Mouse (Mus musculus) hindbrain, postnatal 0 days (tissue): ENCODE measurements around the gene Gramd4. TPM values are rescaled to one million over a fixed set of nuclear protein-coding genes. Genes with fewer than 3 reads are reported as not detected.

Experiments
- ATAC-seq: fragments of 200-750 bp; cut with Nextera tagmentation; 2 replicates; pipeline ENCODE4 v1.8.0; 2017; ENCODE audit warnings: mild to moderate bottlenecking, moderate TSS enrichment, moderate library complexity
- DNase-seq: peaks from one replicate; pipeline ENCODE4 v3.0.0-alpha.2; 2015; ENCODE audit warnings: low spot score
- H3K27ac ChIP-seq: fragments of 300-500 bp; sonication (generic); 2 replicates; pipeline ENCODE4 v1.5.1; 2014; ENCODE audit warnings: mild to moderate bottlenecking
- H3K27me3 ChIP-seq: fragments of 300-500 bp; sonication (generic); 2 replicates; pipeline ENCODE4 v1.6.1; 2014; ENCODE audit warnings: low read length, mixed read lengths; ENCODE audit not compliant: insufficient read depth
- H3K36me3 ChIP-seq: fragments of 300-500 bp; sonication (generic); 2 replicates; pipeline ENCODE4 v1.6.1; 2014; ENCODE audit warnings: low read length, mixed read lengths; ENCODE audit not compliant: insufficient read depth
- H3K4me1 ChIP-seq: fragments of 300-500 bp; sonication (generic); 2 replicates; pipeline ENCODE4 v1.6.1; 2014; ENCODE audit warnings: antibody characterized with exemption, low read length, mixed read lengths; ENCODE audit not compliant: insufficient read depth
- H3K4me2 ChIP-seq: fragments of 300-500 bp; sonication (generic); 2 replicates; pipeline ENCODE4 v1.6.1; 2014; ENCODE audit warnings: low read depth, mild to moderate bottlenecking, low read length, moderate library complexity, mixed read lengths
- H3K4me3 ChIP-seq: fragments of 300-500 bp; sonication (generic); 2 replicates; pipeline ENCODE4 v1.5.1; 2014; ENCODE audit warnings: low read length
- H3K9ac ChIP-seq: fragments of 300-500 bp; sonication (generic); replicated peaks from 2 replicates; pipeline ENCODE4 v1.6.1; 2014; ENCODE audit warnings: mild to moderate bottlenecking, low read length, moderate library complexity, mixed read lengths
- H3K9me3 ChIP-seq: fragments of 300-500 bp; sonication (generic); 2 replicates; pipeline ENCODE4 v1.6.1; 2016; ENCODE audit warnings: low read length, mixed read lengths
- CTCF ChIP-seq: IDR thresholded peaks from 2 replicates; pipeline ENCODE4 v1.5.1; 2016; ENCODE audit warnings: antibody characterized with exemption, control low read depth, low read depth
- WGBS: fragments of 180-500 bp; shearing (Covaris S2); extraction: QIAGEN DNeasy Blood & Tissue Kit; methylation state at CpG from one replicate; pipeline ENCODE4 v1.1.7; 2014; 5-methylcytosine and 5-hydroxymethylcytosine counted together
- polyA plus RNA-seq: library from polyadenylated mRNA; unstranded; fragments of >200 nt; fragmentation: Nextera tagmentation; extraction: Ambion mirVana; gene quantifications from 2 replicates; pipeline ENCODE4 v1.2.1, GENCODE M21; 2015
- total RNA-seq: library from RNA; depleted of rRNA; stranded (reverse); fragments of >200 nt; gene quantifications from 2 replicates; pipeline ENCODE4 v1.2.3, GENCODE M21; 2014

Gramd4 gene
- total and polyA plus RNA-seq, 2 experiments from 2014 or later, result 18.6 to 36.2 TPM

DNA sequence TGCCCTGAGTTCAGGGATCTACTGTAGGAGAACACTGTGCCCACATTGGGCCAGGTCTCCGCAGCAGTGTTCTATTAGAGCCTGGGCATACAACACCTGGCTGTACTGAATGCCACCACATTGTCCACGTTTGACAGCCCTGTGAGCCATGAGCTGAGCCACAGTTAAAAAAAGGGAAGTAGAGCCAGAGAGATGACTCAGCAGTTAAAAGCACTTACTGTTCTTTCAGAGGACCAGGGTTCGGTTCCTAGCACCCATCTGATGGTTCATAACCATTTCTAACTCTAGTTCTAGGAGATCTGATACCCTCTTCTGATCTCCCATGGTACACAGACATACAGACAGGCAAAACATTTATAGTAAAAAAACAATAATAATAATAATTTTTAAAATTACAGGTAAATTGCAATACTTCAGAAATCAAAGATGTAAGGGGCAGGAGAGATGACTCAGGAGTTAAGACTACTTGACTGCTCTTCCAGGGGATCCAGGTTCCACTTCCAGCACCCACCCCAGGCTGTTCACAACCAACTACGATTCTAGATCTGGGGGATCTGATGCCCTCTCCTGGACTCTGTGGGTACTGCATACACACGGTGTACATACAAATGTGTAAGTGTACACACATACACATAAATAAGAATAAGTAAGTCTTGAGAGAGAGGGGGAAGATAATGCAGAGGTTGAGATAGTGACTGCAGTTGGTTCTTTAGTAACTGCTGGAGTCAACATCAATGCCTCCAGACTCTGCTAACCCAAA lies 38.6 kb upstream of the Gramd4 start:
- TF ChIP-seq CTCF, result peak; percentile 31
- Histone ChIP-seq H3K4me1 (peaks cover under 1% of the 10 kb centered on the region), H3K4me3 (no peak overlapping the region), H3K9me3 (no peaks in the 10 kb centered on the region), H3K27me3 (no peaks in the 10 kb centered on the region), H3K4me2 (no peak overlapping the region), H3K36me3 (no peaks in the 10 kb centered on the region), H3K9ac (no peak overlapping the region), H3K27ac (no peak overlapping the region)
- DNase-seq, result no peak
- no peak for ATAC-seq
- WGBS, result 95% methylated on average over 5 of the region's 5 CpGs

DNA sequence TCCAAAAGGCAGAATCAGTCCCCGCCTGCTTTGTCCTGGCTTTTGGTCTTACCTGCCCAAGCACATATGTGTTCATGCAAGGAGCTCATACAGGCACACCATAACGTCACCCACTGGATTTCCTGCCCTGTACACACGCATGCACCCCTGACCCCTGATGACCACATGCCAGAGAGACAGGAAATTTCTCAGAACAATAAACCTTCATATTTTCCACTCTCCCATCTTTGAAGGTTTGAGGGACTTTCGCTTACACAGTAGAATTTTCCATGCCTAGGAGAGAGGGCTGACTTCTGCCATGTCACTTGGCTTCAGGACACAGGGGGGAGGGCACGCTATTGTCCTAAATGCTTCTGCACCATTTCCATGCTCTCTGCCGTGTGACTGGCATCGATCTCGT lies 37.5 kb upstream of the Gramd4 start:
- no peak overlapping the region for H3K4me2 ChIP-seq
- no peak overlapping the region for H3K9ac ChIP-seq
- H3K27ac ChIP-seq, result no peak overlapping the region
- 59% methylated on average over 8 of the region's 8 CpGs for WGBS
- no peaks in the 10 kb centered on the region for H3K9me3 ChIP-seq
- H3K4me3 ChIP-seq, result no peak overlapping the region
- H3K27me3 ChIP-seq, result no peaks in the 10 kb centered on the region
- H3K4me1 ChIP-seq, result no peaks in the 10 kb centered on the region; the same call in 1 of the 2 replicates
- no peaks in the 10 kb centered on the region for H3K36me3 ChIP-seq
- ATAC-seq, result no peak
- TF ChIP-seq CTCF, result no peak
- no peak for DNase-seq

DNA sequence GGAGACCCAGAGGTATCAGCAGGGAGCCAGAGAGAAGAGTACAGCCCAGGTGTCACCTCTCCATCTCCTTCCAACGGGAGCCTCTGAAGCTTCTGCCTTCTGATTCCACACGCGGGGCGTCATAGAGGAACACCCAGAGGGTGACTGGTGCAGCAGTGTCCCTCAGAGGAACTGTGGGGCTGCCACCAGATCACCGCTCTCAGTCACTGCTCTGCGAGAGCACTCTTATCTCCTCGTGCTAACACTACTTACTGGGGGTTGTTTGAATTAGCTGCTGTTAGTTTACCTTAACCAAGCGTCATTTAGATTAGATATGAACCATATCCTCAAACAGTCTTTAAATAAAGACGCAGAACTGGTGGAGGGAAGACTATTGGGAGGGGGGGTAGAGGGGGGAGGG lies 36.2 kb upstream of the Gramd4 start:
- no peaks in the 10 kb centered on the region for H3K27me3 ChIP-seq
- no peaks in the 10 kb centered on the region for H3K36me3 ChIP-seq

DNA sequence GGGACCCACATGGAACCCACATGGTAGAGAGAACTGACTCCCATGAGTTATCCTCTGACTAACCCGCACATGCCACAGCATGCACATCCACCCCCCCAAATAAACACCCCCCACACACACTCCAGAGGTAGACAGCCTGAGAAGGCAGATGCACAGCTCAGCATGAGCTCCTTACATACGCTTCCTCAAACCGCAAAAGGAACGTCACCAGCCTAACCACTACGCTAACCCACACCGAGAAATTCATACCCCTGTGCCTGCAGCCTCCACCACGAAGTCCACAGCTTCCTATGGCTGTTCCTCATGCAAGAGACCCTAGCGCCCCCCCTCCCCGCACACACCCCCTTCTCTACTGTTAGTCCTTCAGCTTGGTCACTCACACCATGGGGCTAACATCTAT lies 35.5 kb upstream of the Gramd4 start:
- Histone ChIP-seq H3K4me3 (no peak overlapping the region), H3K9ac (no peak overlapping the region), H3K27ac (no peak overlapping the region), H3K4me1 (no peaks in the 10 kb centered on the region; the same call in 1 of the 2 replicates), H3K4me2 (no peak overlapping the region), H3K9me3 (no peaks in the 10 kb centered on the region), H3K27me3 (no peaks in the 10 kb centered on the region), H3K36me3 (no peaks in the 10 kb centered on the region)
- no peak for TF ChIP-seq CTCF
- DNase-seq (no peak), ATAC-seq (no peak)
- WGBS, result 72% methylated on average over 9 of the region's 9 CpGs

More for the DNA sequence above, 36.2 kb upstream of the Gramd4 start:
- TF ChIP-seq CTCF, result no peak
- ATAC-seq (no peak), DNase-seq (no peak)
- H3K4me2 ChIP-seq, result no peak overlapping the region
- no peaks in the 10 kb centered on the region for H3K9me3 ChIP-seq
- no peaks in the 10 kb centered on the region; the same call in 1 of the 2 replicates for H3K4me1 ChIP-seq
- H3K4me3 ChIP-seq, result no peak overlapping the region
- H3K27ac ChIP-seq, result no peak overlapping the region
- WGBS, result 85% methylated on average over 9 of the region's 9 CpGs
- no peak overlapping the region for H3K9ac ChIP-seq

DNA sequence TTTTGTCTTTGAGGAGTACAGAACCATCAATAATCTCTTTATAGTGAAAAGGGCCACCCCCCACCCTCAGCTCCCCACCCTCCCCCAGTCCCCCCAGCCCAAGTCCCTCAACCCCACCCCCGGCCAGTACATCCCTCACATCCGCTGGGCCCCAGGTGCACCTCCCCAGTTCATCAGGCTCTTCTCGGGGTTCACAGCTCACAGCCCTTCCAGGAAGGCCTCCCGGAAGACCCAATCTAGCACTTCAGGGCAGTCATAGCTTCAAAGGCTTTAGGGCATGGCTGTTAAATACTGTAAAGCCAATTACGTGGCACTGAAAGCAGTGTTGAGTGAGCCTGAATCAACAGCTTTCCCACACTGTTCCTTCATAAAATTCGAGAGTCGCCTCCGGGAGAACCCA lies 29.6 kb upstream of the Gramd4 start:
- 65% methylated on average over 8 of the region's 8 CpGs for WGBS
- Histone ChIP-seq H3K4me2 (no peak overlapping the region), H3K36me3 (no peaks in the 10 kb centered on the region), H3K4me1 (no peaks in the 10 kb centered on the region), H3K4me3 (no peak overlapping the region), H3K27ac (no peak overlapping the region), H3K9me3 (0 out of 2 replicates have a peak, but pooled peaks cover 4% of the 10 kb centered on the region), H3K27me3 (peaks cover 9% of the 10 kb centered on the region; the same call in 1 of the 2 replicates), H3K9ac (no peak overlapping the region)
- DNase-seq, result no peak
- TF ChIP-seq CTCF, result no peak
- no peak for ATAC-seq

DNA sequence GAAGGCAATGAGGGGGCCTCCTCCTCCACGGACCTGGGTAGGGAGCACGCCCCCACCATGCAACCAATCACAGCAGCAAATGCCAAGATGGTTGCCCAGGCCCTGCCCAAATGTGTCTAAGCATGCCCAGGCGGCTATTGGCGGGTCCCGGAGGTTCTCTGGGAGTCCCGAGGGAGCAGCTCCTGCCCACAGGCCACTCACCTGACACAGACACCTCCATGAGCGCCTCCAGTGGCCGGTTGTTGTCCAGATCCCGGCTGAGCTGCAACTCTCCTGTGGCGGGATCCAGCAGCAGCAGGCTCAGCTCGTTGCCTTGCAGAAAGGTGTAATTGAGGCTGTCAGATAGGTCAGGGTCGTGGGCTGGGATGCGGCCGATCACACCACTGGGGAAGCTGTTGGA lies 27.5 kb upstream of the Gramd4 start:
- Histone ChIP-seq H3K9ac (no peak overlapping the region), H3K27ac (no peak overlapping the region), H3K36me3 (no peaks in the 10 kb centered on the region), H3K4me1 (no peaks in the 10 kb centered on the region), H3K4me3 (no peak overlapping the region), H3K9me3 (0 out of 2 replicates have a peak, but pooled peaks cover 4% of the 10 kb centered on the region), H3K27me3 (peaks cover 22% of the 10 kb centered on the region), H3K4me2 (no peak overlapping the region)
- DNase-seq (no peak), ATAC-seq (no peak)
- TF ChIP-seq CTCF, result peak; percentile 5; the same call in 1 of the 2 replicates
- WGBS, result 71% methylated on average over 14 of the region's 14 CpGs

DNA sequence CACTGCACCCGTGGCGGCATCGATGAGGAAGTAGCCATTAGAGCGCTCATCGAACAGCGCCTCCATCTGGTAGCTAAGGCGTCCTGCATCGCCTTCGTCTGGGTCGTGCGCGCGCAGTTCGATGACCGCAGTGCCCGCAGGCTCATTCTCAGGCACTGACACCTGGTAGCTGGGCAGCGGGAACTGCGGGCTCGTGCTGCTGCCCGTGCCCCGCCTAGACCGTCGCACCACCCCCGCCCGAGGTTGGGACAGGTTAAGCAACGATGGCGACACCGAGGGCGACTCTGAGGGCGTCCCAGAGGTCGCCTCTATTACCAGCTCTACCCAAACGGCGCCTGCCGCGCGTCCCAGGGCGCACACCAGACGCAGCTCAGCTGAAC lies 24.7 kb upstream of the Gramd4 start:
- Histone ChIP-seq H3K4me3 (peak overlapping the region; percentile 49), H3K9me3 (0 out of 2 replicates have a peak, but pooled peaks cover 4% of the 10 kb centered on the region), H3K9ac (peak overlapping the region; percentile 45; the same call in 1 of the 2 replicates), H3K27ac (peak overlapping the region; percentile 60; the same call in 1 of the 2 replicates), H3K4me2 (peak overlapping the region; percentile 75), H3K36me3 (no peaks in the 10 kb centered on the region), H3K4me1 (no peaks in the 10 kb centered on the region), H3K27me3 (peaks cover 22% of the 10 kb centered on the region)
- DNase-seq (peak; percentile 80), ATAC-seq (peak; percentile 33; the same call in 1 of the 2 replicates)
- WGBS, result 1% methylated on average over 37 of the region's 38 CpGs
- TF ChIP-seq CTCF, result peak; percentile 85
